Mouse (Mus musculus) cerebellum, adult 9-10 months (tissue): ENCODE data around the gene Faxc.

Experiments
- DNase-seq: peaks from one replicate; pipeline ENCODE4 v3.0.0; 2022

The Faxc gene

DNA sequence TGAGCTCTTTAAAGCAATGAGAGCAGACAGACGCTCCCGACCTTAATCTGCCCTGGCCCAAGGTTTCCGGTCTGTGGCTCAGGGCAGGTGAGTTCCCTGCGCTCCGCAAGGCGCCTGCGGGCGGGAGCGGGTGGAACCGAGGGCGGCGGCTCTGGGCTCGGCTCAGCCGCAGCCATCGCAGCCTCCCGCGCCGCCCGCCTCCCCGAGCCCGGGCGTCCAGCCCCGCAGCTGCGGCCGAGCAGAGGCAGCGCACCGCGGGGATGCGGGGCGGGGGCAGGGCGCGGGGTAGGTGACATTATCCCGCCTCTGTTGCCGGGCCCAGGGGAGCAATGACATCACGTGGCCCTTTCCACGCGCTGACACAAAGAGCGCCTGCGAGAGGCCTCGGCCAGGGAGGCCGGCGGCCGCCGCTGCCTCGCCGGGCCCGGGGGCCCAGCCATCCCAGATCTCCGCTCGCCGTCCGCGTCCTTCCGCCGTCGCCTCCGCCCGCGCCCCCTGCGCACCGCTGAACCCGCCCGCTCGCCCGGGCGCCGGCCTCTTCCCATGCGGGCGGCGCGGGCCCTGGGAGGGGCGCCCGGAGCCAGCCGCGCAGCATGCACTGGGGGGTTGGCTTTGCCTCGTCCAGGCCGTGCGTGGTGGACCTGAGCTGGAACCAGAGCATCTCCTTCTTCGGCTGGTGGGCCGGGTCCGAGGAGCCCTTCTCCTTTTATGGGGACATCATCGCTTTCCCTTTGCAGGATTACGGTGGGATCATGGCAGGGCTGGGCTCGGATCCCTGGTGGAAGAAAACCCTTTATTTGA lies at the start of gene Faxc:
Gene Faxc, plus strand, starts transcription at position 359 of the 801 bp plus-strand sequence.
- DNase-seq: peak; percentile 78

DNA sequence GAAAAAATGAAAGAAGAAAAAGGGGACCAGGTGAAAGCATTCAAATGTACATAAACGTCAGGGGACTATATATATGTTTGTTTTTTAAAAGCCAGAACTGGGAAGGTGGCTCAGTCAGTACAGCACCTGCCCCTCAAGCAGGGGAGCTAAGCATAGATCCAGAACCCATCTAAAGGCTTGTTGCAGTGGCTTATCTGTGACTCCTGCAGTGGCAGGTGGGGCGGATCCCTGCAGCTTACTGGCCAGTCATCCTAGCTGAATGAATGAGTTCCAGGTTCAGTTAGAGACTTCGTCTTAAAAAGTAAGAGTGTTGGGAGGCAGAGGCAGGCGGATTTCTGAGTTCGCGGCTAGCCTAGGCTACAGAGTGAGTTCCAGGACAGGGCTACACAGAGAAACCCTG lies 48.3 kb upstream of the Faxc start:
- DNase-seq: no peak

DNA sequence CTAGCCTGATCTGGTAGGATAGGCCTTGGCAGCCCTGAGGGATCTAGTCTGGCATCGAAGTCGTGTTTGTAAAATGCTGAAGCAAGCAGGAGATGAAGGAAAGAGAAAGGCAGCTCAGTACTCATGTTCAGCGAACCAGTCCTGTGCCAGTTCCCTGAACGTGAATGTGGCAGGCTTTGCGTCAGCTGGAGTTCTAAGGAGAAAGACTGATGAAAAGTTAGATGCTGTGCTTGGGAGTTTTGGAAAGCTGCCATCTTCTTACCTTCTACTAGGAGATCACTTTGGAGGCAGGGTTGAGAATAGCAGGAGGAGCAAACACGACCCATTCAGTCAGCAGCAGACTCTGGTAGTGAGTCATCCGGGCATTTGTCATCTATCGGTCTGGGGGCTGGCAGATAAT lies 45.3 kb upstream of the Faxc start:
- no peak for DNase-seq

DNA sequence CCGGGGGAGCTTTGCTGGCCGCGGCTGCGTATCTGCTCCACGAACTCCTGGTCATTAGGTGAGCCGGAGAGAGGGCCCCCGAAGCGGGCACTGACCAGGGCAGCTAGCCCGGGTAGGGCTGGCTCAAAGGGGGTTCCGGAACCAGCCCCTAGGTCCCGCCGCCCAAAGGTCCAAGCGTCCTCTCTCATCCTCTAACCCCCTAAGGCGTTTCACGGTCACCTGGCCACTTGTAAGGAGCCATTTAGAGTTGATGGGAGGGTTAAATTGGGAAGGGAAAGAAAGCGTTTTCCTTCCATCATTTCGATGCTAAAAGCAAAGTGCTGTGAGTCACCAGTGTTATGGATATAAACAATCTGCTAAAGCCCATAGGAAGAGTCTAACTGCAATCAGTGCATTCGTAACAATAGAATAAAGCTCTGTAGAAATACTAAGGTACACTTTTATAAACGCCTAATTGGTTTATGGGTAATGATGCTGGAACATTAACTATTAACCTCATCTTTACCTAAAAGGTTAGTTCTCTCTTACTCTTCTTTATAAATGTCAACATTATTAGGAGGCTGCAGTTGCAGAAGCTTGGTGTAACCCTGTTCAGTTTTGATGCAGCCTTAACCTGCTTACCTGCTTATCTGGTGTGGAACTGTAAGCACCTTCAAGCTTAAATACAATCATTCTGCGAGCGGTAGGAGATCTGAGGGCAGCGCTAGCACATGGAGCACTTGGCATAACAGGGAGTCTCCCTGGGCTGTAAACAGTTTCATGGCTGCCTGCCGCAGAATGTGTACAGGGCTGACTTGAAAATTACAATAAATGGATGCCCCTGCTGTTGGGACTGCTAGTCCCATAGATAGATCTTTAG lies 872 bp downstream of the Faxc start:
- DNase-seq: peak; percentile 53

DNA sequence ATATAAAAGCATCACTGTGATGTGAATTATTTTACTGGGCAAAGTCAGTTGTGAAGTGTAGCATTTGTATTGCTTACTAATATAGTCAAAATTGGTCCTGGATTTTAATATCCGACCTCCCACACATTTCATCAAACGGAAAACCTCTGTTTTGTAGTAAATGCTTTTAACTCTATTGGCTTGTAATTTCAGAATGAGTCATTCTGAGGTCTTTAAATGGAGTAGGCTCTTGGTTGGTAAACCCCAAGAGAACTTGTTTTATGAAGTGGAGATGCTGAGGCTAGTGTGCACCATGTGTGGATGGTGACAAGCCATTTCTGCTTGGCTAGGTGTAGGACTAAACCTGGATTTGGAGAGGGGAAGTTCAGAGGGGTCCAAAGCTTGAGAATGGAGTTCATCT lies 4.2 kb downstream of the Faxc start:
- DNase-seq: no peak

DNA sequence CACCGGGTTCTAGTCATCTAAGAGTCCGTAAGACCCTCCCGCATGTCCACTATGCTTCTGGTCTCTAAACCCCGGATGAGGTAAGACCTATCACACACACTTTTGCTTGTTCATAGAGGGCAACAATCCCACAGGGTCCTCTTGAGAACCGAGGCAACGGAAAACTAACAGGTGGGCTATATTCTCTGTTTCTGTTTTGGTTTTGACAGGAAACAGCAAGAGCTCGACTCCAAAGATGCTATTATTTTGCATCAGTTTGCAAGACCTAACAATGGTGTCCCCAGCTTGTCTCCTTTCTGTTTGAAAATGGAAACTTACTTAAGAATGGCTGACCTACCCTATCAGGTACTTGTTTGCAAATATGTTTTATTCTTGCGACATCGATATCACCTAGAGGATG lies 5.3 kb downstream of the Faxc start:
- DNase-seq: no peak

DNA sequence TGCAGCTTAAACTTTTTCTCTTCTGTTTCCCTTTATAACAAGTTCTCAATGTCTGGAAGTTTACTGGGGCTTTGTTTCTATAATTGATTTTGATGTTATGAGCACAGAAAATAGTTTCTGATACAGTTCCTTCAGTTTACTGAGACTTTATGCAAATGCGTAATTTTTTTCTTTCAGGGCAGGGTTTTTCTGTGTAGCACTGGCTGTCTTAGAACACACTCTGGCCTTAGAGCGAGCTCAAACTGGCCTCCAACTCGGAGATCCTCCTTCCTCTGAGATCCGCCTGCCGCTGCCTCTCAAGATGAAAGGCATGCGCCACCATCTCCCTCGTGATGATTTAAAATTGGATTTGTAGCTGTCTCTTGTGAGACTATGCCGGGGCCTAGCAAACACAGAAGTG lies 6.8 kb downstream of the Faxc start:
- no peak for DNase-seq

DNA sequence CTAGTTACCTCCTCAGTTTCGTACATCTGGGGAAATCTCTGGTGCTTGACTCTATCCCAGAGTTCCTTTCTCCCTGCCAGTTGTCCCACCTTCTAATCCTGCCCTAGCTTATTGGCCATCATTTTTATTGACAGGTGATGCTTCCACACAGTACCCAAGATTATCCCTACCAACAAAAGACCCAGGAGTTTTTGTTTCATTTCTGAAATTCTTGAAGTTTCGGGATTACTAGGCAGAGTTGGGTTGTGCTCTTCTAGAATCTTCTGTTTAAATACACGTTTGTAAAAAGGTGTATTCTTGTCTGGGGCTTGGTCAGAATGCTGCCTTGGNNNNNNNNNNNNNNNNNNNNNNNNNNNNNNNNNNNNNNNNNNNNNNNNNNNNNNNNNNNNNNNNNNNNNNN lies 13.5 kb downstream of the Faxc start:
- DNase-seq: no peak

DNA sequence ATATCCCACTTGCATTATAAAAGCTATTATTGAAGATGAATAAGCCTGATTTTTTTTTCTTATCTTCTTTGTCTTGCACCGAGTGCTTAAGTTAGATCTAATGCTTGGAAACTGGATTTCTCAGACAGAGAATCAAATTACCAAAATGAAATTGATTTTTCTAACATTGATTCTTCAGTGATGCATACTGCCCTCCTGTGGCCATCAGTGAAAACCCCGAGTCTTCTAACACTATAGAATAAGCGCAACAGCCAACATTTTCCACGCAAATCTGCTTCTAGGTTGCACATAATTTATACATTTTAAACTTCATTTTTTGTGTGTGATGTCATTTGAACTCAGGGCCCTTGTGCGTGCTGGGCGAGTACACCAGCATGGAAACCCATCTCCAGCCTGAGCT lies 20.3 kb downstream of the Faxc start:
- DNase-seq: peak; percentile 61

DNA sequence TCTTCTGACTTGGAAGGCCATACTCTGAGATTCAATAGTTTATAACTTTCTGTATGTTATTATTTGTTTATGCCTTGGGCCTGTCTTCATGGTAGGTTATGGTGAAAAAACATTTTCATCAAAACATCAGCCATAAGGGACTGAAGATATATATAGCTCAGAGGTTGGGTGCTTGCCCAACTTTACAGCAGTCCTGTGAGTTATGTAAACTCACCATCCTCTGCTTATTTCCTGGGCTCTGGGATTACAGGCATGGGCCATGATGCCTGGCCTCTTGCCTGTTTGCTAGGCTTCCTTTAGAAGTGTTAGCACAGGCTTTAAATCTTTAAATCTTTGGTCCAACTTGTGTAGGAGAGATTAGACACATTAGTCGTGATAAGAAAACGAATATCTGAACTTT lies 21.1 kb downstream of the Faxc start:
- DNase-seq: no peak

DNA sequence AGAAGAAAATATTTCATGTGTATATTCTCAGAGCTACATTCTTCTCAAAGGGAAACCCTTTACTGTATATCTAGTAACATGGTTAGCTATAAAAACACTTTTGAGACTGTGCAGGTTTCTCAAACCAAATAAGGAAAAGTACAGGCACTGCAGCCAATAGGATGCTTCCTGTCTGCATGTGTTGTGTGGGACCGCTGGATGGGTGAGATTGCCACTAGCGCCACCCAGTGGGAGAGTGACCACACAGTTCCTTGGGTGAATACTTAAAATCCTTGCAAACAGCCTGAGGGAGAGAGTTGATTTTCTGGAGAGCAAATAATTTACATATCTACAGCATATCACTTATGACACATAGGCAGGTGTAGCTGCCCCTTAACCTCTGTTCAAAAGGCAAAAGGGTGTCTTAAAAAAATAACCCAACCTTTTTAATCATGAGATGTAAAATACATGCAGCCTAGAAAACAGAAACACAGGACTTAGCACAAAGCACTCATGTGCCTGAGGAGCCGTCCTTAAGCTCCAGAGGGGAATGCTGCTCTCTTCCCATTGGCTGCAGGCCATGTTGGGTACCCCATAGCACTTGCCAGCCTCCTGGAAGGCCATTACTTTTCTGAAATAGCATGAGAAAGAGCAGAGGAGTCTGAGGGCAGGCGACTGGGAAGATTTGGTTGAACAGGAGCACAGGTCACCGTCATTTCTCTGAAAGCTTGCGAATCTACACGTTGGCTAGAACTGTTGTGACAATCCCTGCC lies 26.6 kb downstream of the Faxc start:
- peak; percentile 34 for DNase-seq

DNA sequence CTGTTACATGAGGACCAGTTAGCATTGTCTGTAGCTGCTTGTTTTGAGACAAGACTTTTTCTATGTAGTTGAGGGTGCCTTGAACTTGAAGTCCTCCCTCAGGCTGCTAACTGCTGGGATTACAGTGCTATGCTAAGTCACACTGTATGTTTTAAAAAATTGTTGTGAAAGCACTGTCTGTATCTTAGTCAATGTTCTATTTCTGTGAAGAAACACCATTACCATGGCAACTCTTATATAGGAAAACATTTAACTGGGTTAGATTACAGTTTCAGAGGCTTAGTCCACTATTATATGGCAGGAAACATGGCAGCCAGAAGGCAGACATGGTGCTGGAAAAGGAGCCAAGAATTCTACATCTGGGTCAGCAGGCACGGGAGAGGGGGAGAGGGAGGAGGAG lies 40.8 kb downstream of the Faxc start:
- no peak for DNase-seq

DNA sequence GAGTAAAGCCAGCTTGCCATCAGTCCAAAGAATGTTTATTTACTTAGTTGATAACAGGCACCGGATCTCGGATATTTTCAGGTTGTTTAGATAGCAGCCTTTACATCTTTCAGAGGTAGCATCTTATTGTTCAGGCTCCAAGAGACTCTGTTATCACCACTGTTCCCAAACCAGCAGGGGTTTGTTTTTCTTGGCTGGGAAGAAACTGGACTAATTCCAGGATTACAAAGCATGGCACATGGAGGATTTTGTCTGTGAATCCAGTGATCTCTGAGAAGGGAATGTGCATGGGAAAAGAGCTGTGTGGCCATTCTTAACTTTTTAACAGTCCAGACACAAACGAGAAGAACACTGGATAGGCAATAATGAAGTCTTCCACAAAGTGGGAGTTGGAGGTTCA lies 43.0 kb downstream of the Faxc start:
- peak; percentile 81 for DNase-seq

DNA sequence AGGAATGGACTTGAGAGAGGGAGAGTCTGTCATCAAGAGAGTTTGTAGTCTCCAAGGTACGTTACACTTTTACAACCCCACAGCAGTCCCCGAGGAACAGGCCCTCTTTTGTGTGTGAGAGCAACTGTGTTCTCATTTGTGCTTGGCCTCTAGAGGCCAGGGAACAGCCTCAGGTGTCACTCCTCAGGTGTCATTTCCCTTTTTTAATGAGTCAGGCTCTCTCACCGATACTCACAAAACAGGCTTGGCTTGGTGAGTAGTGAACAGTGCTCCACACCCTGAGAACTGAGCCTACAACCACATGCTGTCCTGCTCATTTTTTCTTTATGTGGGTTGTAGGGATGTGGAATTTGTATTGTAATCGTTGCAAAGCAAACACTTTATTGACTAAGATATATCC lies 49.3 kb downstream of the Faxc start:
- DNase-seq: no peak

DNA sequence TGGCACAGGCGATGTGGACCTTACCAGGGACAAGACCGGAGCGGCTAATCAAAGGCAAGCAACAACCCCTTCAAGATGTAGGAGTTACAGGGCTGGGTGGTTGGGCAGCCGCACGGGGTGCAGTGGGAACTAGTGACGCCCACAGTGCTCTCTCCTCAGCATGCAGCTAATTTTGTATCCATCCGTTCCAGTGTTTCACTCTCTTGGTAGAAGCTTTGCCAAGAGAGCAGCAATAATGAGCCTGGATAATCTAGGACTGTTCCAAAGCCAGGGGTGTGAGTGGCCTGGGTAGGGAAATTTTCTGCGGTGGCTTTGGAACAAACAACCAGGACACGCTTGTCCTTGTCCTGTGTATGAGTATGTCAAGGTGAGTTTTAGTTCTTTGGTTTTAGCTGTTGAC lies 51.3 kb downstream of the Faxc start:
- DNase-seq: no peak

DNA sequence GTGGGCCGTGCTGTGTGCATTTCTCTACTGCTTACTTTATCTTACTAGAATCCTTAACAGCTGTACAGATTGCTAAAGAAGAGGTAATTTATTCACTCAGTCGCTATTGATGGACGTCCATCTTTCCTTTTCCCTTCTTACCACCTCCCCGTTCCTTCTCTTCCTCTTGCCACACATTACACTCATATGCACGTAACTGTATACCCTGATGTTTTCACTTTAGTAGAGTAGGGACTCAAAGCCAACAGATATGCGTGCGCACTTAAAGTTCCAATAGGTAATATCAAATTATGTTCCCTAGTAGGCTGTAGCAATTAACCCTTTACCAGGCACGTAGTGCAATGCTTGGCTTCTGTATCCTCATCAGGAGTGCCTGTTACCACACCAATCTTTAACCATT lies 55.7 kb downstream of the Faxc start:
- DNase-seq: no peak

DNA sequence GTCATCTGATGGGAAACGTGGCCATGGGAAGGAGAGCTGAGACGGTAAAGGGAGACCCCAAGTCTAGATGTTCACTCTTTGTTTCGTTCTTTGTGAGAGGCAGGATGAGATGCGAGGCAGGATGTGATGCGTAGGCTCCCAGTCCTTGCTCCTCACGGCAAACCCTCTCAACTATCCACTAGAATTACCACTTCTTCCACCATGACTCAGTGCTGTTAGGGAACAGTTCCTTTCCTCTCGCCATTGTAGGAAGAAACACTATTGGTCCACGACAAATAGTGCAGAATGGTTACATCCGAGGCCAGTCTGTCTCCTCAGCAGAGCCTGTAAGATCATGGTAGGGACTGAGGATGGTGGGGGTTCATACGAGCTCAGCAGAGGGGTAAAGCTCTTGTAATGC lies 56.3 kb downstream of the Faxc start:
- DNase-seq: no peak

DNA sequence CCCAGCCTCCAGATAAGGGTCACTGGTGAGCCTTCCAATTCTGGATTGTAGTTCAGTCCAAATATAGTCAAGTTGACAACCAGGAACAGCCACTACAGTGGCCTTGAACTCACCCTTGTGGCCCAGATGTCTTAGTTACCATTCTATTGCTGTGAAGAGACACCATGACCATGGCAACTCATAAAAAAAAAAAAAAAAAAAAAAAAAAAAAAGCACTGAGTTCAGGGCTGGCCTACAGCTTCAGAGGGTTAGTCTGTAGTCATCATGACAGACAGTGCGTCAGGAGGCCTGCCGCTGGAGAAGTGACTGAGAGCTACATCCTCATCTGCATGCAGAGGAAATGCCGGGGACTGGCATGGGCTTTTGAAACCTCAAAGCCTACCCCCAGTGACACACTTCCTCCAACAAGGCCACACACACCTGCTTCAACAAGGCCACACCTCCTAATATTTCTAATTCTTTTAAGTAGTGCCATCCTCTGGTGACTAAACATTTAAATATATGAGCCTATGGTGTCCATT lies 58.5 kb downstream of the Faxc start:
- DNase-seq: no peak

DNA sequence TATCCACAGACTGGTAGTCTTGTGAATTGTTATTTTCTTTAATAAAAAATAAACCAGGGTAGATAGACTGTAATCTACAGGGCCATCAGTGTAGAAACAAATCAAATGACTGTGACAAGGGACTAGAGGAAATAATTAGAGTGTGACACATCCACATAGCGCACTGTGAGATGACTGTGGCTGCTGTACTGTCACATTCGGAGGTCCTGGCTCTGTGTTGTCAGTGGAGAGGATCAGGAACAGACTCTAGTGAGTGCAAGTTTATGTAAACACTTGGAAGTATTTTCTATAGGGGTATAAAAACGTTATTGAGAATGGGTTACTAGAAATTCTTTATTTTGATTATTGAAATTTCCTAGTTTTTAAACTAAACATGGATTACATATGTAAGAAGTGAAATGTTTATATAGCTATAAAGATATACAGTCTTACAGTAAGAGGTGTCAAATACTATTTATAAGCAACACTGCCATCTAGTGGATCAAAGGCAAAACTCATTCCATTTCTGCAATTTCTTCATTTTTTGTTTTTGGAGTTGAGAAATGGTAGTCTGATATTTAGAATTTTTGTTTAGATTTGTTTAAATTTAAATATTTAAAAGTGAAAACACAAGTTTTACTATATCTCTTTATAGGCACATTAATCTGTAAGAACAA lies 59.6 kb downstream of the Faxc start:
- peak; percentile 57 for DNase-seq

DNA sequence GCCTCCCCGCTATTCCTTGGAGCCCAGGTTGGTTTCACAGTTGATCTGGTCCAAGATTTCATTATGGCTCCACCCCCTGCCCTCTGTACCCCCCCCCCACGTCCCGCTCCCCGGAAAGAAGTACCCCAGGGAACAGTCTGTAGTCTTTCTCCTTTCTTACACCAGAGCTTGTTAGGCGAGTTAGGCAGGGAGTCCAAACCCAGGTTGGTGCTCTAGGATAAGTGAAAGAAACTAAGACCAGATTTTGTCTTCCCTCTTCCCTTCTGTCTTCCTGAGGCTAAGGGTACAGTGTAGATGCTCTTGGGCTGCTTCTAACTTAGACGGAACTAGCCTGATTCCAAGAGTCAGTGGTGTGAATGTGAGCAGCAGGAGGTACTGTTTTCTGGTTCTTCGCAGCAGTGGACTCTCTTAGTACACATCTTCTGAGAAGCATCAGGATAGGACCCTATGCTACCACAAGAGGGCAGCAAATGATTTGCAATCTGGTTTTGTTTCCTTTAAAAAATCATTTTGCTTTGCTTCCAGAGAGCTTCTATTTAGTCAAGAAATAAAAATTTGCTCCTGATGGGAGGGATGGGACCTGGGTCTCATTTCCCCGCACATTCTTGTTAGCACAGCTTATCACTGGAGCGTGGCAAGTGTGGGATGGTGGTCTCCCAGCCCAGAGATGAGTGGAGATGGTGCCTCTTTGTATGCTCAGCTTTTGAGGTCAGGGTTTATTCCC lies 86.7 kb downstream of the Faxc start:
- DNase-seq: peak; percentile 55

DNA sequence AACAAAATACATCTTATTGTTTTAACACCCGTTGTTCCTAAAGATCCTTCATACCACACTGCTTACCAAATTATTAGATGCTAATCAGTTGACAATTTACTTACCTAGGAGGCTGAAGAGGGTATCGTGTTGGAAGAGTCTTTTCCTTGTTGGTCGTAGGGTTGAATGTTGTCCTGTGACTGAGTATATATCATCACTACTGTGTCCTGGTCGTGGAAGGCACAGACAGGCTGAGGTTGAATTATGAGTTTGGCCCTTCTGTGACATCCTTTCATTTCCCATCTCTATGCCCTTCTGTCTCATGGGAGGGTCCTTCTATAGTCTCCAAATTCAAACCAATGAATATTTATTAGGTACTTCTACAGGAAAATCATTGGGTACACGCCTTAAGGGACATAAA lies 87.3 kb downstream of the Faxc start:
- no peak for DNase-seq

DNA sequence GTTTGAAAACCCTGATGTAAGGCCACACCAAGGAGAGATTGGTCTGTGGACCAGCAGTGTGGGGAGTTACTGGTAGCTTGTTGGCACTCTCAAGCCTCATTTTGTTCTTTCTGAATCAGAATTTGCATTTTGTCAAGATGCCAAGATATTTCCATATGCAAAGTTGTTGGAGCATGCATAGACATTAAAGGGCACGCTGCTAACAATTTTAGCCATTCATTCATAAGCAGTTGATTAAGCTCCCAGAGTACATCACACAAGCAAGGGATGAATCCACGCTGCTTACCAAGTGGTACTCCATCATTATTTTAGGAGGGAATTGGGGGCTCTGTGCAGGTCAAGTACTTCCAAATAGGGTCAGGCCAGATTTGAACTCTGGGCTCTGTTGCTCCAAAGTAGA lies 98.8 kb downstream of the Faxc start:
- no peak for DNase-seq
